10 mouse cellular contexts compared by ENCODE assay signal in the genomic region with DNA sequence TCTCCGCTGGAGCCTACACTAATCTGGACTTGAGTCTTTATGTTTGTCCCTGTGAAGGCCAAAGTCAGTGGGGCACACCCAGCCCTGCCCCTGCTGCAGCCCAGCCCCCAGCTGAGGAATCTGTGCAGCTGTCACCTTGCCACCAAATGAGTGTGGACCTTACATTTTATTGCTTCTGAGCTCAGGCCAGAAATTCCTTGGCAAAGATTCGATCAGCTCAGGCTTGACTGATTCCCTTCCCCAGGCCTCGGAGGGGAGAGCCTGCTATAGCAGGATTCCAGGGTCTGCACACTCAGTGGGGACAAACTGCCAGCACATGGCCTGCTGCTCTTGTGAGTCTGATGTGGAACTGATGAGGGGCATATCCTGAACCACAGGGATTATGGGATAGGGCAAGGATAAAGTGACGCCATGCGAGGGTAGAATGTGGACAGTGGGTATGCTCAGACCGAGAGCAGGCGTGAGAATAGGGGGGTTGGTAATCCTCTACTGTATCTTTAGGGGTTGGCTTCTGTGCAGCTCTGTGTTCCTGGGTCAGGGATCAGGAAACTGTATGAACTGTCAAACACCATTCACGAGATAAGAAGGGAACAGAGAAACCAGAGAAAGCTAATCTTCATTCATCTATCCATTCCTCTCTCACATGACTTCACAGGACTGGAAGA. TPM values are rescaled to one million over a fixed set of nuclear protein-coding genes. Genes with fewer than 3 reads are reported as not detected.
DNase-seq lines count a peak whose midpoint lies in the region; ATAC-seq and TF ChIP-seq lines count a peak whose summit lies in the region.
"Had no signal": no experiment of that assay in that cellular context is flagged by ENCODE, and none has a peak within 500 bp of the region (broad histone marks: within the 10 kb centered on the region; RNA-seq: fewer than 3 reads in every experiment).

No protein-coding gene starts in this region.

- H3K9me3 ChIP-seq in lung, embryonic 14.5 days (ENCODE audit: low read depth, low read length): no peaks in the 10 kb centered on the region
- H3K9me3 ChIP-seq in forebrain, embryonic 15.5 days: no peaks in the 10 kb centered on the region

- WGBS in lung, embryonic 14.5 days: 44% methylated on average over 8 of the region's 8 CpGs
- WGBS in forebrain, embryonic 15.5 days: 55% methylated on average over 8 of the region's 8 CpGs

- H3K36me3 ChIP-seq in lung, embryonic 14.5 days (ENCODE audit: insufficient read depth): no peaks in the 10 kb centered on the region
- H3K36me3 ChIP-seq in forebrain, embryonic 15.5 days: no peaks in the 10 kb centered on the region
- no peaks in the 10 kb centered on the region for H3K36me3 ChIP-seq in myocyte (ENCODE audit: control insufficient read depth, insufficient read depth)

- no peak overlapping the region for H3ac ChIP-seq in myocyte (ENCODE audit: control insufficient read depth, insufficient read length)

- no peaks in the 10 kb centered on the region for H3K27me3 ChIP-seq in lung, embryonic 14.5 days (ENCODE audit: insufficient read depth, low read length)
- H3K27me3 ChIP-seq in forebrain, embryonic 15.5 days: no peaks in the 10 kb centered on the region
- H3K27me3 ChIP-seq in myocyte (ENCODE audit: control insufficient read depth, insufficient read depth, insufficient read length): no peaks in the 10 kb centered on the region

- peak; percentile 82 for DNase-seq in lung, embryonic 14.5 days
- DNase-seq in lung, postnatal 36 days: no peak
- peak; percentile 92 for DNase-seq in kidney, adult 11 months
- DNase-seq in cerebellum, postnatal 25 days: no peak
- DNase-seq: right cerebral cortex, postnatal 14 days had no signal

- H3K27ac ChIP-seq in lung, embryonic 14.5 days (ENCODE audit: low read depth): peak overlapping the region; percentile 60; the same call in 1 of the 2 replicates
- H3K27ac ChIP-seq in forebrain, embryonic 15.5 days (replicated peaks): peak overlapping the region; percentile 11; the same call in 1 of the 2 replicates

- peak; percentile 84 for ATAC-seq in lung, embryonic 14.5 days (ENCODE audit: insufficient read depth)
- ATAC-seq in forebrain, embryonic 15.5 days (replicated peaks): peak; percentile 63
- no peak for ATAC-seq in monocyte, adult 5-6 weeks (replicated peaks; ENCODE audit: insufficient number of reproducible peaks, low FRiP score, low TSS enrichment, poor library complexity, severe bottlenecking)
- ATAC-seq: activated CD4-positive, CD25-positive, alpha-beta regulatory T cell, adult 4 months had no signal

- TF ChIP-seq CTCF in lung, embryonic 14.5 days (IDR thresholded peaks at IDR 0.05; ENCODE audit: low read depth): no peak

- no peak overlapping the region for H3K4me3 ChIP-seq in lung, embryonic 14.5 days (ENCODE audit: low read depth, low read length)
- no peak overlapping the region for H3K4me3 ChIP-seq in forebrain, embryonic 15.5 days
- H3K4me3 ChIP-seq in myocyte: no peak overlapping the region

- H3K4me1 ChIP-seq in lung, embryonic 14.5 days (ENCODE audit: insufficient read depth): 0 out of 2 replicates have a peak, but pooled peaks cover 6% of the 10 kb centered on the region
- H3K4me1 ChIP-seq in forebrain, embryonic 15.5 days: peaks cover 17% of the 10 kb centered on the region

- H3K4me2 ChIP-seq in lung, embryonic 14.5 days: no peak overlapping the region
- H3K4me2 ChIP-seq in forebrain, embryonic 15.5 days (replicated peaks): no peak overlapping the region
- H3K4me2 ChIP-seq in myocyte (ENCODE audit: low read depth): peak overlapping the region; percentile 69

- no peak for TF ChIP-seq POLR2A in myocyte (IDR thresholded peaks at IDR 0.05; ENCODE audit: insufficient read length, low read depth)

- no peaks in the 10 kb centered on the region for H3K79me2 ChIP-seq in myocyte (ENCODE audit: control insufficient read depth, insufficient read depth)

- no peak overlapping the region for H3K9ac ChIP-seq in lung, embryonic 14.5 days
- H3K9ac ChIP-seq in forebrain, embryonic 15.5 days (replicated peaks): no peak overlapping the region

TF ChIP-seq in myocyte, 11 proteins besides CTCF, POLR2A, EP300 and RAD21:
- TF ChIP-seq TCF12 (IDR thresholded peaks at IDR 0.05; ENCODE audit: insufficient read depth, poor library complexity, severe bottlenecking) (peak; percentile 91), TCF3 (IDR thresholded peaks at IDR 0.05; ENCODE audit: insufficient read length, low read depth) (peak; percentile 77), MAX (IDR thresholded peaks at IDR 0.05; ENCODE audit: low read depth) (no peak), USF1 (IDR thresholded peaks at IDR 0.05; ENCODE audit: low read depth) (no peak), MYOG (IDR thresholded peaks at IDR 0.05; ENCODE audit: control insufficient read depth in 1 of 3, insufficient read depth in 1 of 3, insufficient read length in 2 of 3, low read depth in 2 of 3) (peak in 2 of 3 experiments; percentile 87 to 97), CEBPB (IDR thresholded peaks at IDR 0.05; ENCODE audit: insufficient read depth, poor library complexity, severe bottlenecking) (no peak), REST (IDR thresholded peaks at IDR 0.05; ENCODE audit: insufficient read depth, insufficient read length) (no peak), POLR2AphosphoS2 (IDR thresholded peaks at IDR 0.05; ENCODE audit: insufficient read length, low read depth) (no peak), SRF (IDR thresholded peaks at IDR 0.05; ENCODE audit: control insufficient read depth, insufficient read length, low read depth) (no peak), MYOD1 (IDR thresholded peaks at IDR 0.05; ENCODE audit: control insufficient read depth in 1 of 3, insufficient read length in 2 of 3, low read depth in 2 of 3) (peak in 2 of 3 experiments; percentile 78 to 93), E2F4 (IDR thresholded peaks at IDR 0.05; ENCODE audit: insufficient read depth) (no peak)

RNA-seq across cellular contexts. Expression of a gene that starts 10.6 kb away (rescaled TPM):
- polyA plus RNA-seq in lung, embryonic 14.5 days (2014; fragmentation: Nextera tagmentation; extraction: Ambion mirVana): 23.7 and 25.1 TPM in 2 replicates
- polyA plus RNA-seq in forebrain, embryonic 15.5 days (2015; fragmentation: Nextera tagmentation; extraction: Ambion mirVana): 4.9 and 5.6 TPM in 2 replicates
- 112 TPM for polyA plus RNA-seq in myocyte (2012; fragmentation: generic; extraction: Trizol)
- total RNA-seq in monocyte, adult 5-6 weeks (2017): 4.6 to 6.1 TPM (median 5.9 TPM) in 3 replicates

RNA-seq across cellular contexts. Expression of a gene that starts 41.6 kb away (rescaled TPM):
- polyA plus RNA-seq in lung, embryonic 14.5 days (2014; fragmentation: Nextera tagmentation; extraction: Ambion mirVana): 0.38 and 0.53 TPM in 2 replicates
- polyA plus RNA-seq in forebrain, embryonic 15.5 days (2015; fragmentation: Nextera tagmentation; extraction: Ambion mirVana): not detected in 2 replicates
- polyA plus RNA-seq in myocyte (2012; fragmentation: generic; extraction: Trizol): 0.16 TPM
- total RNA-seq in monocyte, adult 5-6 weeks (2017): 0.49 TPM in 1 of 3 replicates, not detected in the others
- total RNA-seq: liver, adult 2 months had no signal
- polyA plus RNA-seq: activated CD4-positive, CD25-positive, alpha-beta regulatory T cell, adult 4 months; liver, adult 2 months had no signal

Comparison
In these comparisons a context has a peak if more than half of its experiments do, and no peak if none do; other contexts are left out.
1. DNase-seq: peak in lung, embryonic 14.5 days (single experiment) and kidney, adult 11 months (single experiment); none in lung, postnatal 36 days (single experiment) and cerebellum, postnatal 25 days (0 of 2).